Mouse (Mus musculus) CH12.LX (cell line): ENCODE data around the gene Chrm3. TPM values are rescaled to one million over a fixed set of nuclear protein-coding genes. Genes with fewer than 3 reads are reported as not detected.

Experiments used
- DNase-seq: peaks from one replicate; pipeline ENCODE4 v3.0.0-alpha.2; 2013; ENCODE audit errors: extremely low read depth
- H3K27ac ChIP-seq: 2 replicates; pipeline ENCODE4 v1.5.1; 2012; ENCODE audit warnings: low read depth, mild to moderate bottlenecking, control low read depth, moderate library complexity; ENCODE audit not compliant: insufficient read depth
- H3K27me3 ChIP-seq: replicated peaks from 2 replicates; pipeline ENCODE3; 2012; ENCODE audit warnings: inconsistent platforms
- H3K36me3 ChIP-seq, 2 experiments: replicated peaks in 1 of 2; 2 replicates each; pipeline versions ENCODE3 to v1.6.1; 2012; ENCODE audit warnings: inconsistent platforms in 1 of 2, low read length in 1 of 2, mild to moderate bottlenecking in 1 of 2, mixed read lengths in 1 of 2, moderate library complexity in 1 of 2; ENCODE audit not compliant: control insufficient read depth in 1 of 2, insufficient read depth in 1 of 2
- H3K4me1 ChIP-seq, 2 experiments: 2 replicates each; pipeline ENCODE4 v1.6.1; 2012; ENCODE audit warnings: inconsistent platforms in 1 of 2, moderate library complexity in 1 of 2; ENCODE audit not compliant: insufficient read depth in 2 of 2, control insufficient read depth in 1 of 2
- H3K4me2 ChIP-seq: 2 replicates; pipeline ENCODE4 v1.6.1; 2012; ENCODE audit warnings: low read depth, mild to moderate bottlenecking, control low read depth; ENCODE audit not compliant: poor library complexity, insufficient read depth, severe bottlenecking
- H3K4me3 ChIP-seq, 3 experiments: fragments of 150-350 bp in 1 of 3; sonication (generic) in 1 of 3; replicated peaks in 1 of 3; 2 replicates each; pipeline versions ENCODE3 to v1.5.1; 2011 to 2012; ENCODE audit warnings: low read depth in 2 of 3, low read length in 2 of 3, mild to moderate bottlenecking in 2 of 3, moderate library complexity in 2 of 3, control low read depth in 1 of 3, improper control_type of control experiment in 1 of 3, inconsistent platforms in 1 of 3, mixed read lengths in 1 of 3; ENCODE audit not compliant: poor library complexity in 1 of 3
- H3K79me2 ChIP-seq: replicated peaks from 2 replicates; pipeline ENCODE4 v1.6.1; 2012; ENCODE audit warnings: mild to moderate bottlenecking, moderate library complexity; ENCODE audit not compliant: control insufficient read depth, poor library complexity, insufficient read depth, severe bottlenecking; ENCODE audit errors: extremely low read depth
- H3K9ac ChIP-seq: 2 replicates; pipeline ENCODE4 v1.6.1; 2012; ENCODE audit warnings: low read depth, mild to moderate bottlenecking, control low read depth, moderate library complexity; ENCODE audit not compliant: insufficient read depth
- H3K9me3 ChIP-seq: replicated peaks from 2 replicates; pipeline ENCODE3; 2012; ENCODE audit warnings: low read length, inconsistent platforms, mixed read lengths
- E2F4 ChIP-seq: IDR thresholded peaks from 2 replicates; pipeline ENCODE4 v1.6.1; 2011; ENCODE audit warnings: low read depth, low read length, improper control_type of control experiment; ENCODE audit not compliant: insufficient replicate concordance
- EP300 ChIP-seq: IDR thresholded peaks from 2 replicates; pipeline ENCODE4 v1.6.1; 2011; ENCODE audit warnings: low read length, improper control_type of control experiment
- GABPA ChIP-seq: IDR thresholded peaks from 2 replicates; pipeline ENCODE4 v1.6.1; 2012; ENCODE audit warnings: low read depth, low read length, improper control_type of control experiment, inconsistent platforms; ENCODE audit not compliant: insufficient replicate concordance
- IRF4 ChIP-seq: IDR thresholded peaks from 2 replicates; pipeline ENCODE4 v1.6.1; 2014; ENCODE audit warnings: low read depth, mild to moderate bottlenecking, inconsistent platforms, low read length, improper control_type of control experiment
- JUN ChIP-seq: IDR thresholded peaks from 2 replicates; pipeline ENCODE4 v1.6.1; 2011; ENCODE audit warnings: low read depth, mild to moderate bottlenecking, low read length, improper control_type of control experiment, moderate library complexity; ENCODE audit not compliant: insufficient read depth
- MAZ ChIP-seq: IDR thresholded peaks from 2 replicates; pipeline ENCODE4 v1.6.1; 2012; ENCODE audit warnings: low read depth, mild to moderate bottlenecking, inconsistent platforms, low read length, improper control_type of control experiment, moderate library complexity
- MXI1 ChIP-seq: IDR thresholded peaks from 2 replicates; pipeline ENCODE4 v1.6.1; 2011; ENCODE audit warnings: mild to moderate bottlenecking, low read depth, low read length, improper control_type of control experiment
- MYC ChIP-seq: IDR thresholded peaks from 2 replicates; pipeline ENCODE4 v1.6.1; 2011; ENCODE audit warnings: low read depth, mild to moderate bottlenecking, improper control_type of control experiment, low read length
- NELFE ChIP-seq: IDR thresholded peaks from 2 replicates; pipeline ENCODE4 v1.6.1; 2011; ENCODE audit warnings: low read depth, low read length, improper control_type of control experiment
- PAX5 ChIP-seq: IDR thresholded peaks from 2 replicates; pipeline ENCODE4 v1.6.1; 2012; ENCODE audit warnings: low read length, inconsistent platforms, mixed read lengths
- POLR2A ChIP-seq: IDR thresholded peaks from 2 replicates; pipeline ENCODE4 v1.6.1; 2011; ENCODE audit warnings: low read depth, mild to moderate bottlenecking, improper control_type of control experiment, low read length
- POLR2AphosphoS2 ChIP-seq: IDR thresholded peaks from 2 replicates; pipeline ENCODE4 v1.6.1; 2011; ENCODE audit warnings: low read depth, low read length, improper control_type of control experiment
- SIN3A ChIP-seq: IDR thresholded peaks from 2 replicates; pipeline ENCODE4 v1.6.1; 2012; ENCODE audit warnings: low read length, improper control_type of control experiment, inconsistent platforms
- TBP ChIP-seq: conservative IDR thresholded peaks from 2 replicates; pipeline ENCODE4 v1.6.1; 2011; ENCODE audit warnings: low read depth, low read length, improper control_type of control experiment
- TCF12 ChIP-seq: IDR thresholded peaks from 2 replicates; pipeline ENCODE4 v1.6.1; 2014; ENCODE audit warnings: low read depth, mild to moderate bottlenecking, inconsistent platforms, low read length, improper control_type of control experiment
- USF1 ChIP-seq: IDR thresholded peaks from 2 replicates; pipeline ENCODE4 v1.6.1; 2014; ENCODE audit warnings: low read depth, mild to moderate bottlenecking, inconsistent platforms, low read length, improper control_type of control experiment
- USF2 ChIP-seq: conservative IDR thresholded peaks from 2 replicates; pipeline ENCODE4 v1.6.1; 2011; ENCODE audit warnings: low read depth, low read length, improper control_type of control experiment
- ZC3H11A ChIP-seq: IDR thresholded peaks from 2 replicates; pipeline ENCODE4 v1.6.1; 2012; ENCODE audit warnings: low read depth, mild to moderate bottlenecking, inconsistent platforms, low read length, improper control_type of control experiment
- ZKSCAN1 ChIP-seq: IDR thresholded peaks from 2 replicates; pipeline ENCODE4 v1.6.1; 2012; ENCODE audit warnings: low read depth, inconsistent platforms, low read length, improper control_type of control experiment, borderline replicate concordance
- ZMIZ1 ChIP-seq: IDR thresholded peaks from 2 replicates; pipeline ENCODE4 v1.6.1; 2012; ENCODE audit warnings: low read depth, mild to moderate bottlenecking, inconsistent platforms, low read length, improper control_type of control experiment
- ZNF384 ChIP-seq: IDR thresholded peaks from 2 replicates; pipeline ENCODE4 v1.6.1; 2012; ENCODE audit warnings: low read depth, low read length, improper control_type of control experiment, inconsistent platforms
- dilution Hi-C: fragments of 300-500 bp; cut with MboI; formaldehyde crosslinking; loops from 2 replicates; pipeline ENCODE4 v1.14.3; 2020; ENCODE audit warnings: low sequenced_read_pairs; ENCODE audit not compliant: extremely low pct_unique_long_range_greater_than_20kb, extremely low pct_ligation_motif_present
- in situ Hi-C: fragments of 300-500 bp; cut with MboI; formaldehyde crosslinking; loops from 3 replicates; pipeline ENCODE4 v1.14.3; 2019; ENCODE audit warnings: low sequenced_read_pairs, low pct_ligation_motif_present, low pct_unique_long_range_greater_than_20kb, mixed read lengths
- polyA plus RNA-seq: library from polyadenylated mRNA; unstranded; fragments of >175 nt; gene quantifications from 2 replicates; pipeline ENCODE4 v1.2.1, GENCODE M21; 2012; ENCODE audit warnings: low read depth; ENCODE audit not compliant: insufficient read length
- total RNA-seq, 2 experiments: library from RNA; depleted of rRNA; stranded (reverse); fragments of 300-350 nt in 1 of 2; fragments of >200 nt in 1 of 2; gene quantifications; 2 replicates each; pipeline ENCODE4 v1.2.3; 2012 to 2014

Gene Chrm3
- total and polyA plus RNA-seq, 3 experiments = not detected

GRCm38 (mm10) chr13:10251499-10252179, 109.0 kb downstream of the Chrm3 start:
- H3K4me3 ChIP-seq = no peak overlapping the region
- no peak for DNase-seq
- in situ Hi-C loops = no loop called here

DNA sequence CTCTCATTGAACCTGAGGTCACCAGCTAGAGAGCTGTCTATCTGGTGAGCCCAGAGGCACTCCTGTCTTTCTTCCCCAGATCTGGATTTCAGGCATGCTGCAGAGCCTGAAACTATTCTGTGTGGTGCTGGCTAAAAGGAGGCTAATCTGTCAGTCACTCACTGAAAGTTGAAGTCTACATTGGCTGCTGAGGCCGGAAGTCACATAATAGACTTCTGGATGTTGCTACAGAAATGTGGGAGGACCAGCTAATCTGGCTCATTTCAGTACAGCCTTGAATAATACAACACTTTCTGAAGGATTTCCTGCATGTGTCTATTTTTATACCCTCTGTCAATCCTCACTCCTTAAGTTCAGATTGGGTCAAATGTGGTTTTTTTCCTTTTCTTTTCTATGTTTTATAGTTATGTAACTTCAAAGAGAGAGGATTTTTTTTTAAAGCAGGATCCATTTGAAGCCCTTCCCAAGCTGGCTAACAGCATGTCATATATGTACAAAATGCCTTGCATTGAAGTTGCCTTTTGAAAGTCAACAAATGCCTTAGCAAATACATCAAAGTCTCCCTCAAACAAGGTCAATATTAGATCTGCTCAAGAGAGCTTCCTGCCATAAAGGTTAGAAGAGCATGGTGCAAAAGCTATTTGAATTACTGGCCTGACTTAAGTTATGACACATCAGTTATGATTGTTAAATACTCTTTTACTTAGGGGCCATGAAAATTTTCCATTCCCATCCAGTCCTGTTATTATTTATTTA, 116.2 kb downstream of the Chrm3 start:
- no peaks in the 10 kb centered on the region for H3K9me3 ChIP-seq
- TF ChIP-seq JUN = no peak
- no peak for TF ChIP-seq ZC3H11A
- no peak for TF ChIP-seq SIN3A
- TF ChIP-seq MYC = no peak
- no peak for TF ChIP-seq POLR2A
- no peak for TF ChIP-seq NELFE
- no peak for TF ChIP-seq TBP
- TF ChIP-seq ZKSCAN1 = no peak
- TF ChIP-seq PAX5 = no peak
- TF ChIP-seq POLR2AphosphoS2 = no peak
- TF ChIP-seq EP300 = no peak
- TF ChIP-seq USF1 = no peak
- TF ChIP-seq TCF12 = no peak
- no peak for TF ChIP-seq MXI1
- TF ChIP-seq MAZ = no peak
- TF ChIP-seq GABPA = no peak
- TF ChIP-seq ZMIZ1 = no peak
- TF ChIP-seq E2F4 = no peak
- no peak for TF ChIP-seq USF2
- no peak for TF ChIP-seq IRF4
- no peak overlapping the region for H3K4me3 ChIP-seq
- no peak overlapping the region for H3K27ac ChIP-seq
- dilution Hi-C loops = no loop called here
- no peak for DNase-seq
- no peaks in the 10 kb centered on the region for H3K36me3 ChIP-seq
- no peak overlapping the region for H3K9ac ChIP-seq
- no peaks in the 10 kb centered on the region for H3K4me1 ChIP-seq
- no peaks in the 10 kb centered on the region for H3K79me2 ChIP-seq
- in situ Hi-C loops = no loop called here
- H3K4me2 ChIP-seq = no peak overlapping the region
- no peaks in the 10 kb centered on the region for H3K27me3 ChIP-seq

More at GRCm38 (mm10) chr13:10251499-10252179, 109.0 kb downstream of the Chrm3 start:
- no peaks in the 10 kb centered on the region for H3K79me2 ChIP-seq
- no peaks in the 10 kb centered on the region for H3K36me3 ChIP-seq
- no peak overlapping the region for H3K9ac ChIP-seq
- no peak overlapping the region for H3K27ac ChIP-seq
- peaks cover 0 to 4% of the 10 kb centered on the region in 2 experiments; a peak in 1 of 4 replicates for H3K4me1 ChIP-seq
- no peaks in the 10 kb centered on the region for H3K27me3 ChIP-seq
- dilution Hi-C loops = no loop called here
- H3K4me2 ChIP-seq = no peak overlapping the region
- no peaks in the 10 kb centered on the region for H3K9me3 ChIP-seq
- no peak for TF ChIP-seq ZNF384
- no peak for TF ChIP-seq POLR2A
- TF ChIP-seq E2F4 = no peak
- no peak for TF ChIP-seq ZMIZ1
